Mouse (Mus musculus) megakaryocyte, embryonic 14.5 days (primary cell): ENCODE data around the gene Slc9a1. TPM values are rescaled to one million over a fixed set of nuclear protein-coding genes. Genes with fewer than 3 reads are reported as not detected.

Experiments
- H3K27me3 ChIP-seq: replicated peaks from 2 replicates; pipeline ENCODE3; 2012; ENCODE audit warnings: inconsistent platforms
- H3K36me3 ChIP-seq: replicated peaks from 2 replicates; pipeline ENCODE3; 2012; ENCODE audit warnings: low read length, inconsistent platforms, mixed read lengths
- H3K4me1 ChIP-seq: 2 replicates; pipeline ENCODE4 v1.6.1; 2012; ENCODE audit warnings: inconsistent platforms
- H3K4me3 ChIP-seq: replicated peaks from 2 replicates; pipeline ENCODE3; 2012; ENCODE audit warnings: moderate library complexity, mild to moderate bottlenecking, inconsistent platforms
- H3K9me3 ChIP-seq: 2 replicates; pipeline ENCODE4 v1.6.1; 2012; ENCODE audit warnings: inconsistent platforms
- FLI1 ChIP-seq: IDR thresholded peaks from 2 replicates; pipeline ENCODE4 v1.6.1; 2012; ENCODE audit warnings: low read length, inconsistent platforms, mixed read lengths
- GATA1 ChIP-seq: IDR thresholded peaks from 3 replicates; pipeline ENCODE4 v1.6.1; 2012; ENCODE audit warnings: mixed read lengths, low read length, inconsistent platforms, borderline replicate concordance
- polyA plus RNA-seq: library from polyadenylated mRNA; stranded (reverse); fragments of >175 nt; gene quantifications from 2 replicates; pipeline ENCODE4 v1.2.3, GENCODE M21; 2012; ENCODE audit warnings: low replicate concordance; ENCODE audit not compliant: insufficient read depth

Slc9a1 gene
- polyA plus RNA-seq, 1 experiment, result 56.9 TPM

DNA sequence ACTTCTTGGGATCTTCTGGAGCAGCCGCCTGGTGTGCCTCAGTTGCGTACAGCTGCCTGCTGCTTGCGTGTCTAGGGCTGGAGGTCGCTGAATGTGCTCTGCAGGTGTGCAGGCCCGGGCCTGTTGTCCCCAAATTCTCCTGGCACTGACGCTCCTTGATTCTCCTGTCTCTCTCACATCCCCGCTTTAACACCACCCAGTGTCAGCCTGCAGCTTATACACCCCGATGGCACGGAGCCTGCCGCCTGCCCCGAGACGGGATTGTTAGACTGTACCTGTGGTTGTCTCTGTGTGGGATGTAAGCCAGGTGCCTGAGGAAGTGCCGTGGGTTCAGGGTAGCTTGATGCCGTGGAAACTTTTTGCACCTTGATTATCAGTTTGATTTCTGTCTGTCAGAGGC is 41.5 kb downstream of the Slc9a1 start:
- peaks cover 98% of the 10 kb centered on the region for H3K4me1 ChIP-seq
- TF ChIP-seq FLI1 (no peak), GATA1 (no peak)
- H3K27me3 ChIP-seq, result no peaks in the 10 kb centered on the region
- peaks cover 94% of the 10 kb centered on the region for H3K36me3 ChIP-seq
- no peaks in the 10 kb centered on the region for H3K9me3 ChIP-seq
- no peak overlapping the region for H3K4me3 ChIP-seq

DNA sequence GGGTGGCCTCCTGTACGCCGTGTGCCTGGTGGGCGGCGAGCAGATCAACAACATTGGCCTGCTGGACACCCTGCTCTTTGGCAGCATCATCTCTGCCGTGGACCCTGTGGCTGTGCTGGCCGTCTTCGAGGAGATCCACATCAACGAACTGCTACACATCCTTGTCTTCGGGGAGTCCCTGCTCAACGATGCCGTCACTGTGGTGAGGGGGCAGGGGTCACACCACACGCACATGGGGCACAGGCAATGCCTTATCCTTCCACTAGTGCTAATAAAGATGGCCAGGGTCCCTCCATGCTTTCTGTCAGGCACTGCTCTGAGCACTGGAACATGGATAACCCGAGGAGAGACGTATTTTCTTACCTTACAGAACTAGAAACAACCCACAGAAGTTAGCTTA is 42.6 kb downstream of the Slc9a1 start:
- Histone ChIP-seq H3K36me3 (peaks cover 95% of the 10 kb centered on the region), H3K4me1 (peaks cover 90% of the 10 kb centered on the region), H3K4me3 (peak overlapping the region; percentile 81), H3K27me3 (no peaks in the 10 kb centered on the region), H3K9me3 (no peaks in the 10 kb centered on the region)
- TF ChIP-seq GATA1 (no peak), FLI1 (no peak)

DNA sequence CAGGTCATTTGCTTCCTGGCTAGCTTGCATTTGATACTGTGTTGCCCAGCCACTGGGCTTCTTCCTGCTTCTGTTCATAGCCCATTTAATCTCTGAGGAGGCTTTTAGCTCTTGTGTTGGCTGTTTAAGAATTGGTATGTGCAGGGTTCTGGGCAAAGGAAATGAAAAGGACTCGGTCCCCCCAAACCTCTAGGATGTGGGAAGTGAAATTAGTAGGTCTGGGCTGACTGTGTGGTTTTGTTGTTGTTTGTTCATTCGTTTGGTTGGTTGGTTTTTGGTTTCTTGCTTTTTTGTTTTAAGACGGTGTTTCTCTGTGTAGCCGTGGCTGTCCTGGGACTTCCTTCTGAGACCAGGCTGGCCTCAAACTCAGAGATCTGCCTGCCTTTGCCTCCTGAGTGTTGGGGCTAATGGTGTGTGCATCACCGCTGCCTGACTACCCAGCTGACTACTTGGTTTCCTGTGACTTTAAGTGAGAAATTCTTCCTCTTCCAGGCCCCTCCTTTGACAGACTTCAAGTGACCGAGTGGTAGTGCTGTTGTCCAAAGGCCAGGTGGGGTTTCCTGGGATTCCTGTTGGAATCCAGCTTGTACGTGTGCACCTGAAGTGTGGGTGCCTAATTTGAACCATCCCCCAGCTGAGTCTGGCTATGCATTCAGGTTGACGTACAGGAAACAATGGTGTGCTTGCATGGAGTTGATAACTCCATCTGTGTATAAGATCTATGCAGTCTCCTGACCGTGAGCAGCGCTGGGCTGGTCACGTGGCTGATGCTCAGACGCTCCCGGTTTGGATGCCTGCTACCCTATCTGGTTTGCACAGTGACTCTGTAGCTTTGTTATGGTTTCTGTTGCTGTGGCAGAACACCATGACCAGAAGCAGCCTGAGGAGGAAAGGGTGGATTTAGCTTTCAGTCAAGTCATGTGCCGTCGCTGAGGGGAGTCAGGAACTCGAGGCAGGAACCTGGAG is 43.4 kb downstream of the Slc9a1 start:
- Histone ChIP-seq H3K9me3 (no peaks in the 10 kb centered on the region), H3K4me1 (peaks cover 82% of the 10 kb centered on the region), H3K27me3 (no peaks in the 10 kb centered on the region), H3K36me3 (peaks cover 95% of the 10 kb centered on the region), H3K4me3 (peak overlapping the region; percentile 84)
- no peak for TF ChIP-seq FLI1
- TF ChIP-seq GATA1, result peak; percentile 81; the same call in 1 of the 3 replicates

DNA sequence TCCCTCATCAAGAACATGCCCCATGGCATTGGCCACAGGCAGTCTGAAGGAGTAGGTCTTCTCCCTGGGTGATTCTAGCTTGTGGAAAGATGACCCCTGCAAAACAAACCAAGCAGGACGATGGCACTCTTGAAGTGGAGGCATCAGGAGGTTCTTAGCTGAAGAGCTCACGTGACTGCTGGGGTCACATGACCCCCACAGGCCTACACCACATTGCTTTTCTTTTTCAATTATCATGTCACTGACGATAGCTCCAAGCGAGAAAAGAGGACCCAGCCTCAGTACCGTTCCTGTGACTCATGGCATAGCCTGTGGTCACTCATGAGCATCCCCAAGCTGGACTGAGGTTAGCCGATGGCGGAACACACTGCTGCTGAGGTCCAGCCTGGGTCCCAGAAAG is 44.1 kb downstream of the Slc9a1 start:
- TF ChIP-seq GATA1 (no peak), FLI1 (no peak)
- Histone ChIP-seq H3K4me1 (peaks cover 78% of the 10 kb centered on the region), H3K4me3 (peak overlapping the region; percentile 84), H3K27me3 (no peaks in the 10 kb centered on the region), H3K9me3 (no peaks in the 10 kb centered on the region), H3K36me3 (peaks cover 95% of the 10 kb centered on the region)

DNA sequence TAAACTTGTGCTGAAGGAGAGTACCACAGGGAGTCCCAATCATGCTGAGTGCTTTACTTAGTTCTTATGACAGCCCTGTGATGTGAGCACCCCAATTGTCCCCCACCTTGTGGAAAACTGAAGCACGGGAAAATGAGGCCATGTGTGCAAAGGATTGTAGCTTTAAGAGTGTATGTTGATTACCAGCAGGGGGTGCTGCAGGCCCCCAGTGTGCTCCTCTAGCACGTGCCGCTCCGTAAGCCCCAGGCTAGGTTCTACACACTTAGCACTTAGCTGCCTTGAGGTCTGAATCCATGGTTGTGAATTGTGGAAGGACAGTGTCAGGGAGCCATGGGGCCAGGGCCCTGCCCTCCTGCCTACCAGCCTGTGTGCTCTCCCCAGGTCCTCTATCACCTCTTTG is 45.4 kb downstream of the Slc9a1 start:
- peaks cover 98% of the 10 kb centered on the region for H3K36me3 ChIP-seq
- H3K9me3 ChIP-seq, result no peaks in the 10 kb centered on the region
- H3K4me3 ChIP-seq, result no peak overlapping the region
- no peaks in the 10 kb centered on the region for H3K27me3 ChIP-seq
- TF ChIP-seq GATA1 (no peak), FLI1 (no peak)
- H3K4me1 ChIP-seq, result peaks cover 76% of the 10 kb centered on the region

DNA sequence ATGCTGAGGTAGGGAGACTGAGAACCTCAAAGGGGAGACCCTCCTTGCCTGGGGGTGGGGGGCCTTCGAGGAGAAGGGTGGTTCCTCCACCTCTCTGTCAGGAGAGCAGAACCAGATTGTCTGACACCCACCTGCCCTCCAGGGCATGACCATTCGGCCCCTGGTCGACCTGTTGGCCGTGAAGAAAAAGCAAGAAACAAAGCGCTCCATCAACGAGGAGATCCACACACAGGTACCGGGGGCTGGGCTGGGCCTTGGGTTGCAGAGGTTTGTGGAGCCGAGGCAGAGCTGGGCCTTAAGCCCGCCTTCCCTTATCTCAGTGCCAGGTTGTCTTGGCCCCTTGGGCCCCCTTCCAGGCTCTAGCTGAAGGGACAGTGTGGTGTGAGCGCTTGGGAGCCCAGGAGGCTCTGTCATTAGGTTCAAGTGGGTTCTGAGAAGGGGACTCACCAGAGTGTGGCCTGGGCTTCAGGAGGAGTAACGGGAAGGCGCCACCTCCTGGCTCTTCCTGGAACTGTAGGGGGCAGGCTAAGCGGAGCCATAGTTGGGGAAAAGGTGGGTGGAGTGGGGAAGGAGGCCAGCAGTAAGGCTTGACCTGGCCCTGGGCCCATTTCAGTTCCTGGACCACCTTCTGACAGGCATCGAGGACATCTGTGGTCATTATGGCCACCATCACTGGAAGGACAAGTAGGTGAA is 50.0 kb downstream of the Slc9a1 start:
- peaks cover 96% of the 10 kb centered on the region for H3K36me3 ChIP-seq
- peaks cover 61% of the 10 kb centered on the region for H3K4me1 ChIP-seq
- H3K27me3 ChIP-seq, result no peaks in the 10 kb centered on the region
- TF ChIP-seq GATA1 (no peak), FLI1 (no peak)
- no peak overlapping the region for H3K4me3 ChIP-seq
- H3K9me3 ChIP-seq, result no peaks in the 10 kb centered on the region

DNA sequence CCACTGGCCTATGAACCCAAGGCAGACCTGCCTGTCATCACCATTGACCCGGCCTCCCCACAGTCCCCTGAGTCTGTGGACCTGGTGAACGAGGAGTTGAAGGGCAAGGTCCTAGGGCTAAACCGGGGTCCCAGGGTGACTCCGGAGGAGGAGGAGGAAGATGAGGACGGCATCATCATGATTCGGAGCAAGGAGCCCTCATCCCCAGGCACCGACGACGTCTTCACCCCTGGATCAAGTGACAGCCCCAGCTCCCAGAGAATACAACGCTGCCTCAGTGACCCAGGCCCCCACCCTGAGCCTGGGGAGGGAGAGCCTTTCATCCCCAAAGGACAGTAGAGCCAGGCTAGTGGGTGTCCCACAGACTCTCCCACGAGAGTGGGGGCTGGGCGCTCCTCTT is 52.5 kb downstream of the Slc9a1 start:
- peaks cover 61% of the 10 kb centered on the region for H3K4me1 ChIP-seq
- no peak overlapping the region for H3K4me3 ChIP-seq
- TF ChIP-seq GATA1, result no peak
- no peak for TF ChIP-seq FLI1
- H3K27me3 ChIP-seq, result no peaks in the 10 kb centered on the region
- H3K36me3 ChIP-seq, result peaks cover 70% of the 10 kb centered on the region
- no peaks in the 10 kb centered on the region for H3K9me3 ChIP-seq

DNA sequence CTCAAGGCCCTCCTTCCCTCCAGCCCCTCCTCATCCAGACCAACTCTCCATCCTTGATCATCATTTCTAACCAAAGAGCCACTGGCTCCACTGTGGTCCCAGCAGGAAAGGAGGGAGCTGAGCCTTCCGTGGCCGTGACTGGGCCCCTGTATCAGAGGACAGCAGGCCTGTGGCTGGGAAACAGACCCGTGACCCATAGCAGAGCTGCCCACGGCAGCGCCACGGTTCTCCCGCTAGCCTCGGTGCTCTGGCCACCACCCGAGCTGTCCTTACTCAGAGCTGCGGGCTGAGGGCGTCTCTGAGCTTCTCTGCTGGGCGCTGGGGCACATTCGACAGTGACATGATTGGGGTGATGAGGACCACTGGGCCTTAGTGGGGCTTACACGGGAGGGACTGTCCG is 53.1 kb downstream of the Slc9a1 start:
- H3K36me3 ChIP-seq, result peaks cover 64% of the 10 kb centered on the region
- no peak for TF ChIP-seq GATA1
- TF ChIP-seq FLI1, result no peak
- H3K4me3 ChIP-seq, result no peak overlapping the region
- H3K27me3 ChIP-seq, result peaks cover 4% of the 10 kb centered on the region
- no peaks in the 10 kb centered on the region for H3K9me3 ChIP-seq
- peaks cover 63% of the 10 kb centered on the region for H3K4me1 ChIP-seq

DNA sequence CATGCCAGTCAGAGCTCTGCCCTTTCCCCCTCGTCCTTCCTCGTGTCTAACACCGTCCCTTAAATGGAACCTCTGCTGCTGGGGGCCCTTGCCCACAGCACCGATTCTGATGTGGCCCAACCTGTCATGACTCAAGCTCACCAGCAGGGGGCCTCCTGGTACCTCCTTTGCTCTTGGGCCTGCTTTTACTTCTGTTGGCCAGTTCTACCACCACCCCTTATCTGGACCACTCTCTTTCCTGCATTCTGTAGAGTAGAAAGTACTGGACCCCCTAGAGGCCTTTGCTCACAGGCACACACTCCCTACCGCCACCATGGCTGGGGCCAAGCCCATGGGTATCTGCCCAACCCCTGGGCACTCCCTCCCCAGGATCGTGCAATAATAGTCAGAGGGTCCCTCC is 53.6 kb downstream of the Slc9a1 start:
- Histone ChIP-seq H3K4me3 (no peak overlapping the region), H3K27me3 (peaks cover 4% of the 10 kb centered on the region), H3K9me3 (no peaks in the 10 kb centered on the region), H3K4me1 (peaks cover 64% of the 10 kb centered on the region), H3K36me3 (peaks cover 59% of the 10 kb centered on the region)
- TF ChIP-seq GATA1 (no peak), FLI1 (no peak)

DNA sequence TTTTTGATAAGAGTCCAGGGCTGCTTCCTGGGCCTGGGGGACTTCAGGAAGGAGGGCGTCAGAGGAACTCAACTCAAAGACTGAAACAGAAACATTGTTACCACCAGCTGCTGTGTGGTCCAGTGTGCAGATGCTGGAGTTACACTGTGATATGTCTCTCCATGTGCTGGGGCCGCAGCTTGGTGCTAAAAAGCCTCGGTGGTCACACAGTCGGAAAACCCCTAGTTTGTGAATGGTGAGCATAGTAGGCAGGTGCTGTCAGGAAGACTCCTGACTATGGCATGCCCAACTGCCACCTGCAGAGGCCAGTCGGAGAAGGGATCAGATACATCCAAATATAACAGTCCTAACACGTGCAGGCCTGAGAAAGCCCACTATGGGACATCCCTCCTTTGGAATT is 54.2 kb downstream of the Slc9a1 start:
- H3K4me1 ChIP-seq, result peaks cover 61% of the 10 kb centered on the region

More for the DNA sequence above, 54.2 kb downstream of the Slc9a1 start:
- Histone ChIP-seq H3K9me3 (no peaks in the 10 kb centered on the region), H3K36me3 (peaks cover 53% of the 10 kb centered on the region), H3K4me3 (no peak overlapping the region), H3K27me3 (peaks cover 7% of the 10 kb centered on the region)
- no peak for TF ChIP-seq GATA1
- no peak for TF ChIP-seq FLI1
